Mouse (Mus musculus) spleen, adult 2 months (tissue): ENCODE measurements around the gene Cad.

Source experiments
- CTCF ChIP-seq: fragments of 200-500 bp; IDR thresholded peaks from 2 replicates; pipeline ENCODE4 v1.5.1; 2011; ENCODE audit warnings: mild to moderate bottlenecking, inconsistent platforms; ENCODE audit not compliant: insufficient read depth, insufficient read length, insufficient replicate concordance; ENCODE audit errors: extremely low read depth
- POLR2A ChIP-seq: fragments of 200-500 bp; IDR thresholded peaks from 2 replicates; pipeline ENCODE4 v1.6.1; 2011; ENCODE audit warnings: low read depth, low read length, inconsistent platforms

DNA sequence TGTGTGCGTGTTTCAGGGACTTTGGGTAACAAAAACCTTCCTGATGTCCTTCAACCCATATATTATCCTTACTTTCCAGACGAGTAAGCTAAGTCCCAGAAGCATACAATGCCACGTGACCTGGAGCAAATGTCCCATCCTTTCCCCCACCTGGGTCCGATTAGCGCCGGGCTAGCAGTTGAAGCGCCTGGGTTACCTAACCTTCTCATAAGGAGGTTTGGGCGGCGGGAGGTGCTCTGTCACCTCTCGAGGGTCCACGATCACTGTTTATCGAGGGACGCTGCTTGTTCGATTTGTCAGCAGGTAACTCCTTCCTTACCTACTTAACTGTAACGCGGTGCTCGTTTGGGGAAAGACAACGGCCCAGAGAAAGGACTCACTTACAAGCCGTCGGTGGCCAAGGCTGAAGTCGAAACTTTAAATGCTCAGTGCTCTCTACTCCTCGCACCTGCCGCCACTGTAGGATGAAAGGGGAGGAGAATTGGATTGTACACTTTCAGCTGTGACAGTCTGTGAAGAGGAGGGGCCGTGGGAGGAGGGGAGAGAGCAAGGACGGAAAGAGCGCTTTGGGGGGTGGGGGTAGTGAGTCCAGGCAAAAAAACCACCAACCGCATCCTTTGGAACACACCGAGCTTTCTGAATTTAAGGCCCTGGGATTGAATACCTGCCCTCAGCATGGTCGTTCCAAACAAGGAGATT, 39.7 kb downstream of the Cad start:
- TF ChIP-seq CTCF (no peak), POLR2A (no peak)
